Mouse (Mus musculus) forelimb bud, embryonic 11.5 days (tissue): ENCODE data around the gene Ifnz.
A peak's percentile ranks its signal among the peaks of the same experiment; 100 is the strongest.
"Not testable (repeated sequence)": the region's sequence is repeated elsewhere in the genome, so short reads cannot be mapped to it uniquely, and the experiment has no call there.

Experiments
- DNase-seq: peaks from one replicate; pipeline ENCODE4 v3.0.0-alpha.2; 2012; ENCODE audit warnings: low read depth, low spot score

Ifnz gene

DNA sequence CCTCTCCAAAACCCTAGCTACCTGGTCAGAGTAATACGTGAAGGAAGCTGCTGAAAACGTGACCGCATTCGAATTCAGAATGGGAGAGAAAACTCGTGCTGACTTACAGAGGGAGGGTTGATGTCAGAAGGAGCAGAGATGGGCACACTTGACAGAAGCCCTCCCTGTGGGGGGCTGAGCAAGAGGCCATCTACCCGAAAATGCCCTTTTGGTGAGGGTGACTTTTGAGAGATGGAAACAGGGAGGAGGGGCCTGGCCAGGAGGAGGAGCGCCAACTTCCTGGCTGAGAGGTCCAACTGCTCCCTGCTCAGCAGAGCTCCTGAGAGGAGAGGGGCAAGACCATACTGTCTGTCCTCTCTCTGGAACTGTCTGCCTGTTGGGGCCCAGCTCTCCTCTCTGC lies at the start of gene Ifnz:
Gene Ifnz (plus strand): TSS at position 301 of the 400 bp plus-strand sequence.
- DNase-seq, result not testable (repeated sequence)

GRCm38 (mm10) chr4:88738480-88738879 lies 43.5 kb upstream of the Ifnz start:
- DNase-seq, result peak; percentile 77

DNA sequence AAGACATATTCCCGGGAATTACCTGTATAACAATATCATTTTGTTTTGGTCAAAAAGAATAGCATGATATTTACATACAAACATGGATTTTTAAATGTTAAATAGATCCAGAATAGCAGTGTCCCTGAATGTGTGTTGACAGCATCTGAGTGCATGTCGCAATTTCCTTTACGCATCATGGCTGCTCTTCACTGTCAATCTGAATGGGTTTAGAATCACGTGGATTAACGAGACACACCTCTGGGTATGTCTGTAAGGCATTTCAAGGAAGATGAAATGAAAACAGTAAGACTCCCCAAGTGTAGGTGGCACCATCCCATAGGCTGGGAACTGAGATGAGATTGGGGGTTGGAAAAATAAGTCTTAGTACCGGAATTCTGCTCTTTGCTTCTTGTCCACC lies 42.9 kb upstream of the Ifnz start:
- no peak for DNase-seq

- DNase-seq, result no peak
These were observed 40.5 kb upstream of the Ifnz start for GRCm38 (mm10) chr4:88741426-88741825.

DNA sequence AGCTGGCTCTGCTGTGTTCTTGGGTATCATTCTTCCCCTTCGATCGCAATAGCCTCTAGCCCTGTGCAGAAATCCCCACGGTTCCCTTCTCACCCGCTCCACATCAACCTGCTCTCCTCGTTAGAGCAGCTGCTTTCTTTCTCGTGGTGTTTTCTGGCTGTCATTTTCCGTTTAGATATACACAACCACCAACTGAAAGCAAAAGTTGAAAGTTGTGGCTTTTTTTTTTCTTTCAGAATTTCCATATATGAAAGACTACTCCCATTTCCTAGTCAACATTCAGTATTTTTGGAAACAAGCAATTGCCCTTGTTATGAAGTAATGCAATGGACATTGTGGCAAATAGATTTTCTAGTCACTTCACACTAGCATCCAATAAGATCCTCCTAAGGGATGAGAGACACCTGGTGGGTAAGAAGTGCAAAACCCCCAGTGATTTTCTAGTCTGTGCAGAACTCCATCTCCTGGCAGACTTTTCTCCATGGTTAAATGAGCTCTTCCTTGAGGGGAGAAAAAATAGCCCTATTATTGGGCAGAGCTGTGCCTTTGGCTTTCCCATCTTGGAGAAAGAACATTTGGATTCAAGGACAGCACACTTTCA lies 39.1 kb upstream of the Ifnz start:
- no peak for DNase-seq

- no peak for DNase-seq
These were observed 37.7 kb upstream of the Ifnz start for GRCm38 (mm10) chr4:88744207-88744606.

GRCm38 (mm10) chr4:88749926-88750325 lies 32.0 kb upstream of the Ifnz start:
- no peak for DNase-seq

GRCm38 (mm10) chr4:88754818-88755340 lies 27.1 kb upstream of the Ifnz start, which contains the start of gene Gm13271:
Gm13271 (plus strand) TSS chr4:88754868.
- not testable (repeated sequence) for DNase-seq

DNA sequence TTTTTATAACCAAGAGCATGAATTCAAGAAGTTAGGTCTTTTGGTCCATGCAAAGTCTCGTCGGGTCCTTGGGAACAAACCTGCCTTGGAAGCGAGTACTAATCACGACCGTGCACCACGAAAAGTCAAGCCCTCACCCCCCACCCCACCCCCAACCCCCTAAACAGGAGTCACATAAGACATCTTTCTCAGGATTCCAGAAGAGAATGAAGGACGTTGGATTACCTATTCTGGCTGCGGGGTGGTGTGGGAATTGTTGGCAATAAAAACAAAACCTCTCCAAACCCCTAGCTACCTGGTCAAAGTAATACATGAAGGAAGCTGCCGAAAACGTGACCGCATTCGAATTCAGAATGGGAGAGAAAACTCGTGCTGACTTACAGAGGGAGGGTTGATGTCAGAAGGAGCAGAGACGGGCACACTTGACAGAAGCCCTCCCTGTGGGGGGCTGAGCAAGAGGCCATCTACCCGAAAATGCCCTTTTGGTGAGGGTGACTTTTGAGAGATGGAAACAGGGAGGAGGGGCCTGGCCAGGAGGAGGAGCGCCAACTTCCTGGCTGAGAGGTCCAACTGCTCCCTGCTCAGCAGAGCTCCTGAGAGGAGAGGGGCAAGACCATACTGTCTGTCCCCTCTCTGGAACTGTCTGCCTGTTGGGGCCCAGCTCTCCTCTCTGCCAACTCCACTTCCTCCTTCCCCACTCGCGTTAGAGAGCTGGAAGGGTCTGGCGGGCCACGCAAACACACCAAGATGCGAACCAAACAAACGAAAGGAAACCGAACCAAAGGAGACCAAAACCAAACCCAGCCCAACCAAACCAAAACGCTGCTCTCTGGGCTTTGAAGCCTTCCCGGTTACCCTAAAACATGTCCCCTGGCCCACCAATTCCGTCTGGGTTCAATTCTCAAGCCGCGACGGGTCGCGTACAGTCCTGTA lies 25.1 kb upstream of the Ifnz start:
- DNase-seq, result not testable (repeated sequence)

DNA sequence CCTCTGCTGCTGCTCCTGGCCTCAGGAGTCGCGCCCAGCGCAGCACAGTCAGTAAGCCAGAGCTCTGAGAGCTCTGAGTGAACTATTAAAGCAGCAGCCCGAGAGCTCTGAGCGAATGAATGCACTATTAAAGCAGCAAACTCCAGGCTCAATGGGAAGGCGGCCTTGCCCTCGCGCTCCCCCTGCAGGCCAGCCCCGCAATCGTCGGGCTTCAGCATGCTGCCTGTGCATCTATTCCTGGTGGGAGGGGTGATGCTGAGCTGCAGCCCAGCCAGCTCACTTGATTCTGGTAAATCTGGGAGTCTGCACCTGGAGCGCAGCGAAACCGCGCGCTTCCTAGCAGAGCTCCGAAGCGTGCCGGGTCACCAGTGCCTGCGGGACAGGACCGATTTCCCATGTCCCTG lies 24.3 kb upstream of the Ifnz start:
- DNase-seq, result not testable (repeated sequence)

DNA sequence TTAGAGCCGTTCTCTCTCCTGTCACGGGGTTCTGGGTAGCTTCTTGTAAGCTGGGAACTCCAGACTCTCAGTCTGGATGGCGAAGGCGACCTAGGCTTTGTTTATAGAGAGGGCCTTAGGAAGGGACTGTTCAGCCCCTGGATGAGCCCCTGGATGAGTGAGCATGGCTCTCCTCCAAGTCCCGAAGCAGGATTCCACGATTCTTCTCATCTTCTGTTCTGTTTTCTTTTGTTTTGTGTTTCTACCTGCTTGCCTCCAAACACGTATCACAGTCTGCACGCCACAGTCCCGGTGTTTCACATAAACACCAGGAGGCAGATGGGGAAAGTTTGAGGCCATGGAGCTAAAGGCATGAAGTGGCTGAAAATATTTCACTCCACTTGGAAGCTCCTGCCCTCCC lies 23.2 kb upstream of the Ifnz start:
- not testable (repeated sequence) for DNase-seq

DNA sequence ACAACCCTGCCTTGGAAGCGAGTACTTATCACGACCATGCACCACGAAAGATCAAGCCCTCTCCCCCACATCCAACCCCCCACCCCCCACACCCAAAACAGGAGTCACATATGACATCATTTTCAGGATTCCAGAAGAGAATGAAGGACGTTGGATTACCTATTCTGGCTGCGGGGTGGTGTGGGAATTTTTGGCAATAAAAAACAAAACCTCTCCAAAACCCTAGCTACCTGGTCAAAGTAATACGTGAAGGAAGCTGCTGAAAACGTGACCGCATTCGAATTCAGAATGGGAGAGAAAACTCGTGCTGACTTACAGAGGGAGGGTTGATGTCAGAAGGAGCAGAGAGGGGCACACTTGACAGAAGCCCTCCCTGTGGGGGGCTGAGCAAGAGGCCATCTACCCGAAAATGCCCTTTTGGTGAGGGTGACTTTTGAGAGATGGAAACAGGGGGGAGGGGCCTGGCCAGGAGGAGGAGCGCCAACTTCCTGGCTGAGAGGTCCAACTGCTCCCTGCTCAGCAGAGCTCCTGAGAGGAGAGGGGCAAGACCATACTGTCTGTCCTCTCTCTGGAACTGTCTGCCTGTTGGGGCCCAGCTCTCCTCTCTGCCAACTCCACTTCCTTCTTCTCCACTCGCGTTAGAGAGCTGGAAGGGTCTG lies 22.2 kb upstream of the Ifnz start, which contains the start of gene Gm13283:
Gene Gm13283 (plus strand): TSS at position 510 of the 659 bp plus-strand sequence.
- not testable (repeated sequence) for DNase-seq

- DNase-seq, result not testable (repeated sequence)
These were observed 21.5 kb upstream of the Ifnz start for GRCm38 (mm10) chr4:88760431-88760830.

GRCm38 (mm10) chr4:88761776-88762175 lies 20.2 kb upstream of the Ifnz start:
- not testable (repeated sequence) for DNase-seq

- DNase-seq, result not testable (repeated sequence)
These were observed 19.6 kb upstream of the Ifnz start for GRCm38 (mm10) chr4:88762341-88762740.

GRCm38 (mm10) chr4:88763384-88764018 lies 18.4 kb upstream of the Ifnz start:
- DNase-seq, result peak; percentile 39

GRCm38 (mm10) chr4:88773534-88773933 lies 8.4 kb upstream of the Ifnz start, which contains the start of gene Gm13290:
Gm13290 (plus strand) TSS chr4:88773834.
- not testable (repeated sequence) for DNase-seq

GRCm38 (mm10) chr4:88776622-88777021 lies 5.3 kb upstream of the Ifnz start, which contains the start of gene Gm13289:
Gm13289 (plus strand) TSS chr4:88776922.
- not testable (repeated sequence) for DNase-seq

- not testable (repeated sequence) for DNase-seq
These were observed 2.4 kb upstream of the Ifnz start, which contains the start of gene Gm13272 for GRCm38 (mm10) chr4:88779550-88779949. Gm13272 (plus strand) TSS chr4:88779850.

DNA sequence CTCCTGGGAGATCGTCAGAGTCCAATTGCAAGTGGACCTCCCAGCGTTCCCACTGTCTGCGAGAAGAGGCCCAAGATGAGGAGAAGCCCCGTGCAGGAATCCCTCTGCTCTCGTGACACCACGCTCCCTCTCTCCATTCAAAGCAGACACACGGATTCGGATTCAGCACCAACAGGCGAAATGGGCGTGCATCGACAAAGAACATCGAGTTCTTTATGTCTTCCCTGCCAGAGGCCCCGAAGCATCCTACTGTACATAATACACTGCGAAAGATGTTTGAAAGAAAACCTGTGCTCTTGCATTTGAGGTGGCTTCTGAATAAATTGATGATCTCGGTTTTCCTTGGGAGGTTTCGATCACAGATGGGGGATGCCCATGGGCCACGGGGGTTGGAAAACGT lies 1.6 kb upstream of the Ifnz start:
- not testable (repeated sequence) for DNase-seq

DNA sequence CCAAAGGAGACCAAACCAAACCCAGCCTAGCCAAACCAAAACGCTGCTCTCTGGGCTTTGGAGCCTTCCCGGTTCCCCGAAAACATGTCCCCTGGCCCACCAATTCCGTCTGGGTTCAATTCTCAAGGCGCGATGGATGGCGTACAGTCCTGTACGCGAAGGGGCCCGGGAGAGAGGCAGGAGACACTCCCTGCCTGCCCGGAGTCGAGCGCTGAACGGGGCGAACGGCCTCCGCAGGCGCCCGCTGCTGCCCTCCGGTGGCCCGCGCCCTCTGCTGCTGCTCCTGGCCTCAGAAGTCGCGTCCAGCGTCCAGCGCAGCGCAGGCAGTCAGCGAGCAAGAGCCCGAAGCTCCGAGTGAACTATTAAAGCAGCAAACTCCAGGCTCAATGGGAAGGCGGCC lies 404 bp downstream of the Ifnz start:
- DNase-seq, result not testable (repeated sequence)
